Comparison of ENCODE assay signal across 8 mouse cellular contexts in genomic region chr10:58932151-58932773, GRCm38 (mm10).
DNase-seq lines count a peak whose midpoint lies in the region; ATAC-seq and TF ChIP-seq lines count a peak whose summit lies in the region.

No protein-coding gene starts in this region.

- H3K36me3 ChIP-seq in forebrain, embryonic 13.5 days (ENCODE audit: poor library complexity, severe bottlenecking) = no peaks in the 10 kb centered on the region
- no peaks in the 10 kb centered on the region for H3K36me3 ChIP-seq in hindbrain, postnatal 0 days (ENCODE audit: insufficient read depth, low read length)
- no peaks in the 10 kb centered on the region for H3K36me3 ChIP-seq in midbrain, embryonic 13.5 days

- H3K9me3 ChIP-seq in forebrain, embryonic 13.5 days (replicated peaks) = no peaks in the 10 kb centered on the region
- H3K9me3 ChIP-seq in hindbrain, postnatal 0 days (ENCODE audit: low read length) = no peaks in the 10 kb centered on the region
- no peaks in the 10 kb centered on the region for H3K9me3 ChIP-seq in midbrain, embryonic 13.5 days

- peak; percentile 92 for DNase-seq in heart, adult 11 months
- DNase-seq in heart, adult 8-10 months (ENCODE audit: low spot score) = no peak
- DNase-seq in hindbrain, postnatal 0 days (ENCODE audit: low spot score) = peak; percentile 57
- DNase-seq in urinary bladder, postnatal 36 days (ENCODE audit: low spot score in 2 of 2) = no peak
- no peak for DNase-seq in frontal cortex, postnatal 14 days (ENCODE audit: low spot score in 2 of 2)

- H3K9ac ChIP-seq in forebrain, embryonic 13.5 days = peak overlapping the region; percentile 23; the same call in 1 of the 2 replicates
- H3K9ac ChIP-seq in hindbrain, postnatal 0 days (replicated peaks; ENCODE audit: low read length) = no peak overlapping the region
- peak overlapping the region; percentile 45 for H3K9ac ChIP-seq in midbrain, embryonic 13.5 days (replicated peaks)

- peaks cover 59% of the 10 kb centered on the region for H3K4me1 ChIP-seq in forebrain, embryonic 13.5 days
- H3K4me1 ChIP-seq in hindbrain, postnatal 0 days (ENCODE audit: insufficient read depth, low read length) = peaks cover 20% of the 10 kb centered on the region
- H3K4me1 ChIP-seq in midbrain, embryonic 13.5 days (replicated peaks) = peaks cover 22% of the 10 kb centered on the region

- peak overlapping the region; percentile 46 for H3K27ac ChIP-seq in forebrain, embryonic 13.5 days
- H3K27ac ChIP-seq in hindbrain, postnatal 0 days = no peak overlapping the region
- H3K27ac ChIP-seq in midbrain, embryonic 13.5 days = 0 out of 2 replicates have a peak overlapping the region, but pooled peaks have one; percentile 32

- 17% methylated on average over 22 of the region's 22 CpGs for WGBS in forebrain, embryonic 13.5 days
- WGBS in hindbrain, postnatal 0 days = 17% methylated on average over 22 of the region's 22 CpGs
- 20% methylated on average over 22 of the region's 22 CpGs for WGBS in midbrain, embryonic 13.5 days

- no peak for TF ChIP-seq CTCF in hindbrain, postnatal 0 days (IDR thresholded peaks at IDR 0.05; ENCODE audit: low read depth)

- peak overlapping the region; percentile 46 for H3K4me2 ChIP-seq in forebrain, embryonic 13.5 days
- H3K4me2 ChIP-seq in hindbrain, postnatal 0 days (ENCODE audit: low read depth, low read length) = peak overlapping the region; percentile 51
- peak overlapping the region; percentile 47 for H3K4me2 ChIP-seq in midbrain, embryonic 13.5 days (replicated peaks)

- peak; percentile 72 for ATAC-seq in forebrain, embryonic 13.5 days
- peak; percentile 44 for ATAC-seq in hindbrain, postnatal 0 days
- peak; percentile 84 for ATAC-seq in midbrain, embryonic 13.5 days
- no peak for ATAC-seq in erythroid progenitor cell, adult 5-6 weeks (replicated peaks; ENCODE audit: low FRiP score, poor library complexity, severe bottlenecking)

- peaks cover 15% of the 10 kb centered on the region for H3K27me3 ChIP-seq in forebrain, embryonic 13.5 days
- H3K27me3 ChIP-seq in hindbrain, postnatal 0 days (ENCODE audit: insufficient read depth, low read length) = no peaks in the 10 kb centered on the region
- no peaks in the 10 kb centered on the region for H3K27me3 ChIP-seq in midbrain, embryonic 13.5 days

- 0 out of 2 replicates have a peak overlapping the region, but pooled peaks have one; percentile 2 for H3K4me3 ChIP-seq in forebrain, embryonic 13.5 days
- H3K4me3 ChIP-seq in hindbrain, postnatal 0 days (ENCODE audit: low read length) = peak overlapping the region; percentile 0; the same call in 1 of the 2 replicates
- H3K4me3 ChIP-seq in midbrain, embryonic 13.5 days (replicated peaks) = peak overlapping the region; percentile 24

Comparison
In these comparisons a context has a peak if more than half of its experiments do, and no peak if none do; other contexts are left out.
1. DNase-seq: peak in heart, adult 11 months (single experiment) and hindbrain, postnatal 0 days (single experiment); none in heart, adult 8-10 months (single experiment), urinary bladder, postnatal 36 days (0 of 2) and frontal cortex, postnatal 14 days (0 of 2).
2. Peak in every context shown above with its lines, with median percentiles within 50 percentile points of each other: H3K4me2 ChIP-seq and H3K4me3 ChIP-seq.